Mouse (Mus musculus) B cell, adult 2 months (primary cell): Measurements from ENCODE around the gene Ranbp1.
"Not testable (repeated sequence)": the region's sequence is repeated elsewhere in the genome, so short reads cannot be mapped to it uniquely, and the experiment has no call there.

Source experiments
- DNase-seq, 2 experiments: peaks; one replicate each; pipeline ENCODE4 v3.0.0; 2022

Ranbp1 gene

GRCm38 (mm10) chr16:18248433-18249363, at the start of gene Ranbp1, which contains the start of gene Trmt2a:
Ranbp1 (minus strand) TSS chr16:18248732.
Trmt2a (plus strand) TSS chr16:18248679.
- DNase-seq: peak; percentile 97 to 98

DNA sequence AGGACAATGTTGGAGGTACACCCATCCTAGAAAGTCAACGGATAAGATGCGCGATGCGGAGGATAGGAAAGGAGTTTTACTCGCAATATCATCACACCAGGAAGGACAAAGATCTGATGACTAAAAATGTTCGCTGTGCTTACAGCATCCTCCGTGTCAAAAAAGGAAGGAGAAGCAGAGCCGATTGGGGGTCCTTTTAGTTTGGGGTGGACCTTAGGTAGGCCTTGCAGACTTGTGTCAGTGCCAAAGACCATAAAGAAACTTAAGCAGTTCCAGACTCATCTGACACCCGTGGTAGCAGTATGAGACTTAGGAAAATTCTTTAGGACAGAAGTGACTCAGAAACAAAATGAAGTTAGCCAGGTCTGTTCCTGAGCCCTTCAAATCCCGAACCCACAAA, 41.1 kb upstream of the Ranbp1 start:
- DNase-seq: not testable (repeated sequence)

- DNase-seq: peak; percentile 96
Observed at GRCm38 (mm10) chr16:18289067-18289588, 40.6 kb upstream of the Ranbp1 start, which contains the start of gene Dgcr8. Dgcr8 (minus strand) TSS chr16:18289246.

- DNase-seq: no peak
Observed at GRCm38 (mm10) chr16:18288581-18289061, 40.1 kb upstream of the Ranbp1 start.

GRCm38 (mm10) chr16:18288166-18288565, 39.6 kb upstream of the Ranbp1 start:
- no peak for DNase-seq

DNA sequence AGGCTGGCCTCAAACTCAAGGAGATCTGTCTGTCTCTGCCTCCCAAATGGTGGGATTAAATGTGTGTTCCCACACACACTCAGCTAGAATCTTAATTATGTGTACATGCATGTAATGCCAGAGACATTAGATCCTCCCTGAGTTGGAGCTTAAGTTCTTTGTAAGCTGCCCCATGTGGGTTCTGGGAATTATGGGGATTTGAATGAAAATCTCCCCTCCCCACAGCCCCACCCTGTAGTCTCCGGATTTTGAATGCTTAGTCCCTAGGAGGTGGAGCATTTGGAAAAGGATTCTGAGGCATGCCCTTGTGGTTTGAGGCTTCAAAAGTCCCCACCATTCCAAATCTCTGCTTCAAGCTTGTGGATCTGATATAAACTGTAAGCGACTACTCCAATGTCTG, 26.6 kb upstream of the Ranbp1 start:
- no peak for DNase-seq

DNA sequence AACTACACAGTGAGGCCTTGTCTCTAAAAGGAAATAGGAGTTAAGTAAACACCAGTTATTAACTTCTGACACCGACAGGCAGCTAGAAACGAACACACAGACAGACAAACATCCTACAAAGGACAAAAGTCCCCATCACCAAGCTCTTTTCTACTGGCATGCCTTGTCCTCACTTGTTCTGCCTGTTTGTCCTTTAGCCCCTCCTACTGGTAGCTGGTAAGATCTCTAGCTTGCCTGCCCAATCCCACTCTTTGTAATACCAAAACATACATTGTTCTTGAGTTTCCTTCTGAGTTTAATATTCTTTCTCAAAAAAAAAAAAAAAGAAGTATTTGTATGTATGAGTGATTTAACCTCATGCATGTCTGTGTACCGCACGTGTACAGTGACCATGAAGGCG, 19.6 kb upstream of the Ranbp1 start:
- DNase-seq: peak; percentile 22 to 38

DNA sequence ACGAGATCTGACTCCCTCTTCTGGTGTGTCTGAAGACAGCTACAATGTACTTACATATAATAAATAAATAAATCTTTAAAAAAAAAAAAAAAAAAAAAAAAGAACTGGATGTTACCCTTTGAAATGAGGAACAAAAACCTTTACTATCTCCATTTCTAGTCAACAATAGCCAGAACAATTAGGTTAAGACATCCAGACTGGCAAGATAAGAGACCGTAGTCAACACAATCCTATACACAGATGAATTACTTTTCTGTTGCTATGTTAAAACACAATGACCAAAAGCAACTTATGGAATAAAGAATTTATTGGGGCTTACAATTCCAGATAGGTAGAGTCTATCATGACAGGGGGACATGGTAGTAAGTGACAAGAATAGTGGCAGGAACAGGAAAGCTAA, 16.5 kb upstream of the Ranbp1 start:
- no peak for DNase-seq

GRCm38 (mm10) chr16:18258221-18258620, 9.7 kb upstream of the Ranbp1 start, which contains the start of gene Gm49776:
Gm49776 (minus strand) TSS chr16:18258321.
- no peak for DNase-seq

GRCm38 (mm10) chr16:18253866-18254265, 5.3 kb upstream of the Ranbp1 start:
- DNase-seq: no peak

DNA sequence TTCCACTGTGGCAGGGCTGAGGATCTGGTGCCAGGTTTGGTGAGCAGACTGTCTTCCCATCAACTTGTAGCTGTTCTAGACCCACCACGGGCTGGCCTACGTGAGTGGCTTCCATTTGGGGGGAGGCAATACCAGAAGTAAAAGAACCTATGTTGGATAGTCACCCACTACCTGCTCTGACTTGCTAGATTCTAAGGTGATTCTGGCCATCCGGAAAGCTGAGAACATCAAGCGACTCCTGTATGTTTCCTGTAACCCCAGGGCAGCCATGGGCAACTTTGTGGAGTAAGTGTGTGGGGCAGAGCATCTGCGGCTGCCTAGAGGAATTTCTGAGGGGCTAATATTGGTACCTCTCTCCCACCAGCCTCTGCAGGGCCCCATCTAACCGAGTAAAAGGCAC, 4.2 kb upstream of the Ranbp1 start:
- DNase-seq: no peak

- no peak for DNase-seq
Observed at GRCm38 (mm10) chr16:18250828-18251790, 2.6 kb upstream of the Ranbp1 start.

- no peak for DNase-seq
Observed at GRCm38 (mm10) chr16:18250231-18250630, 1.7 kb upstream of the Ranbp1 start.

- peak; percentile 83 for DNase-seq
Observed at GRCm38 (mm10) chr16:18249364-18249967, 934 bp upstream of the Ranbp1 start.

GRCm38 (mm10) chr16:18247521-18248399, 772 bp downstream of the Ranbp1 start:
- no peak for DNase-seq

- DNase-seq: no peak
Observed at GRCm38 (mm10) chr16:18241581-18241980, 7.0 kb downstream of the Ranbp1 start.

GRCm38 (mm10) chr16:18236676-18237501, 11.6 kb downstream of the Ranbp1 start:
- DNase-seq: no peak

DNA sequence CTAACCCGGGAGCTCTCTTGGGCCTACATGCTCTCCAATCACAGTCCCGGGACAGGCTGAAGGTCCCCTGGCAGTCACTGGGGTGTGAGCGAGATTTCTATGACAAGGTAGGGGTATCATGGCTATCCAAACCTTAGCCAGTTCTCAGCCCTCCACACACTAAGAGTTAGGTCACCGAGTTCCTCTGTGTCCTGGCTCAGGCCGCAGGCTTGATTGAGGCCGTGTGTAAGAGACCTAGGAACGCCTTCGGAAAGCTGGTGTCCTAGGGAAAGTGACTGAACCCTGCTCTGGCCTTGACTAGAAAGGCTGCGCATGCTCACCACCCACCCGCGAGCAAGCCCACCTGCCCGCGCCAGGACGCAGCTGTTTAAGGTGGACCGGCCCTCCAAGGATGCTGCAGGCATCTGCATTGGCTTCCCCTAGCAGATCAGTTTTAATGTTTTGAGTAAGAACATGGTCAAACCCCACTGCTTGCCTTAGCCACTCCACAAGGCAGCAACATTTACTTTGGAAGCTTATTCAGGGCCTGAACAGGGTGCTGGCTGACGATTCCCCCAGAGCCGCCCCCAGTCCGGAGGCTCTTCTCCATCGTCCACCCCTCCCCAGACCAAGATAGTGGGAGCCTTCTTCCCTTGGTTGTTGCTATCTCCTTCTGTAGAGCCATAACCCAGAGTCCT, 13.0 kb downstream of the Ranbp1 start:
- DNase-seq: peak; percentile 29 to 31

GRCm38 (mm10) chr16:18234671-18235388, 13.7 kb downstream of the Ranbp1 start, which contains the start of gene Zdhhc8:
Zdhhc8 (minus strand) TSS chr16:18235136.
- DNase-seq: peak; percentile 57 to 58
